Mouse (Mus musculus): ENCODE measurements around the gene Il4i1. TPM values are rescaled to one million over a fixed set of nuclear protein-coding genes. Genes with fewer than 3 reads are reported as not detected.

Il4i1 gene
- polyA plus RNA-seq, 1 experiment: 9.7 TPM

- Histone ChIP-seq H3K27me3 (replicated peaks; ENCODE audit: control insufficient read depth, insufficient read depth, low read length) (no peaks in the 10 kb centered on the region), H3K4me1 (ENCODE audit: control insufficient read depth, insufficient read depth, low read length) (peaks cover 30% of the 10 kb centered on the region), H3K36me3 (ENCODE audit: control insufficient read depth, insufficient read depth, low read length) (no peaks in the 10 kb centered on the region), H3K4me3 (ENCODE audit: insufficient read depth, low read depth, low read length) (no peak overlapping the region), H3K27ac (ENCODE audit: insufficient read depth, low read depth, low read length) (no peak overlapping the region)
- DNase-seq: no peak
- WGBS: 87% methylated on average over 36 of the region's 36 CpGs
- TF ChIP-seq CTCF (conservative IDR thresholded peaks at IDR 0.05; ENCODE audit: insufficient read depth, insufficient read length, low read depth, low read length): no peak
- TF ChIP-seq POLR2A (IDR thresholded peaks at IDR 0.05; ENCODE audit: low read depth, low read length): no peak
These were observed 36.3 kb downstream of the Il4i1 start for GRCm38 (mm10) chr7:44852259-44853027.

GRCm38 (mm10) chr7:44853065-44853464 lies 36.9 kb downstream of the Il4i1 start:
- H3K36me3 ChIP-seq (ENCODE audit: control insufficient read depth, insufficient read depth, low read length): no peaks in the 10 kb centered on the region
- no peak for TF ChIP-seq POLR2A (IDR thresholded peaks at IDR 0.05; ENCODE audit: low read depth, low read length)
- no peak for TF ChIP-seq CTCF (conservative IDR thresholded peaks at IDR 0.05; ENCODE audit: insufficient read depth, insufficient read length, low read depth, low read length)
- no peaks in the 10 kb centered on the region for H3K27me3 ChIP-seq (replicated peaks; ENCODE audit: control insufficient read depth, insufficient read depth, low read length)
- WGBS: 99% methylated on average over 2 of the region's 2 CpGs
- no peak for DNase-seq
- peaks cover 24% of the 10 kb centered on the region for H3K4me1 ChIP-seq (ENCODE audit: control insufficient read depth, insufficient read depth, low read length)
- no peak overlapping the region for H3K27ac ChIP-seq (ENCODE audit: insufficient read depth, low read depth, low read length)
- H3K4me3 ChIP-seq (ENCODE audit: insufficient read depth, low read depth, low read length): no peak overlapping the region

GRCm38 (mm10) chr7:44853596-44854355 lies 37.6 kb downstream of the Il4i1 start:
- DNase-seq: no peak
- TF ChIP-seq CTCF (conservative IDR thresholded peaks at IDR 0.05; ENCODE audit: insufficient read depth, insufficient read length, low read depth, low read length) (no peak), POLR2A (IDR thresholded peaks at IDR 0.05; ENCODE audit: low read depth, low read length) (no peak)
- H3K27ac ChIP-seq (ENCODE audit: insufficient read depth, low read depth, low read length): peak overlapping the region; percentile 99
- WGBS: 10% methylated on average over 26 of the region's 26 CpGs
- H3K36me3 ChIP-seq (ENCODE audit: control insufficient read depth, insufficient read depth, low read length): no peaks in the 10 kb centered on the region
- peaks cover 22% of the 10 kb centered on the region for H3K4me1 ChIP-seq (ENCODE audit: control insufficient read depth, insufficient read depth, low read length)
- H3K4me3 ChIP-seq (ENCODE audit: insufficient read depth, low read depth, low read length): peak overlapping the region; percentile 84
- no peaks in the 10 kb centered on the region for H3K27me3 ChIP-seq (replicated peaks; ENCODE audit: control insufficient read depth, insufficient read depth, low read length)

GRCm38 (mm10) chr7:44854356-44855031 lies 38.3 kb downstream of the Il4i1 start:
- TF ChIP-seq CTCF (conservative IDR thresholded peaks at IDR 0.05; ENCODE audit: insufficient read depth, insufficient read length, low read depth, low read length) (no peak), POLR2A (IDR thresholded peaks at IDR 0.05; ENCODE audit: low read depth, low read length) (peak; percentile 27)
- WGBS: under 1% methylated on average over 45 of the region's 45 CpGs
- DNase-seq: peak; percentile 97
- Histone ChIP-seq H3K4me3 (ENCODE audit: insufficient read depth, low read depth, low read length) (peak overlapping the region; percentile 84), H3K27ac (ENCODE audit: insufficient read depth, low read depth, low read length) (peak overlapping the region; percentile 99), H3K27me3 (replicated peaks; ENCODE audit: control insufficient read depth, insufficient read depth, low read length) (no peaks in the 10 kb centered on the region), H3K36me3 (ENCODE audit: control insufficient read depth, insufficient read depth, low read length) (no peaks in the 10 kb centered on the region), H3K4me1 (ENCODE audit: control insufficient read depth, insufficient read depth, low read length) (peaks cover 22% of the 10 kb centered on the region)

- TF ChIP-seq CTCF (conservative IDR thresholded peaks at IDR 0.05; ENCODE audit: insufficient read depth, insufficient read length, low read depth, low read length) (no peak), POLR2A (IDR thresholded peaks at IDR 0.05; ENCODE audit: low read depth, low read length) (no peak)
- no peak for DNase-seq
- Histone ChIP-seq H3K36me3 (ENCODE audit: control insufficient read depth, insufficient read depth, low read length) (no peaks in the 10 kb centered on the region), H3K27me3 (replicated peaks; ENCODE audit: control insufficient read depth, insufficient read depth, low read length) (no peaks in the 10 kb centered on the region), H3K4me3 (ENCODE audit: insufficient read depth, low read depth, low read length) (peak overlapping the region; percentile 84), H3K27ac (ENCODE audit: insufficient read depth, low read depth, low read length) (peak overlapping the region; percentile 99), H3K4me1 (ENCODE audit: control insufficient read depth, insufficient read depth, low read length) (peaks cover 22% of the 10 kb centered on the region)
- WGBS: 18% methylated on average over 10 of the region's 10 CpGs
These were observed 38.8 kb downstream of the Il4i1 start for GRCm38 (mm10) chr7:44855036-44855435.

- 58% methylated on average over 9 of the region's 9 CpGs for WGBS
- Histone ChIP-seq H3K27me3 (replicated peaks; ENCODE audit: control insufficient read depth, insufficient read depth, low read length) (no peaks in the 10 kb centered on the region), H3K4me3 (ENCODE audit: insufficient read depth, low read depth, low read length) (peak overlapping the region; percentile 77), H3K36me3 (ENCODE audit: control insufficient read depth, insufficient read depth, low read length) (no peaks in the 10 kb centered on the region), H3K4me1 (ENCODE audit: control insufficient read depth, insufficient read depth, low read length) (peaks cover 13% of the 10 kb centered on the region), H3K27ac (ENCODE audit: insufficient read depth, low read depth, low read length) (no peak overlapping the region)
- no peak for TF ChIP-seq POLR2A (IDR thresholded peaks at IDR 0.05; ENCODE audit: low read depth, low read length)
- no peak for TF ChIP-seq CTCF (conservative IDR thresholded peaks at IDR 0.05; ENCODE audit: insufficient read depth, insufficient read length, low read depth, low read length)
- DNase-seq: no peak
These were observed 40.2 kb downstream of the Il4i1 start for GRCm38 (mm10) chr7:44856265-44856916.
